Mouse (Mus musculus) intestine, embryonic 14.5 days (tissue): ENCODE data around the gene Mapk8ip2. TPM values are rescaled to one million over a fixed set of nuclear protein-coding genes. Genes with fewer than 3 reads are reported as not detected.

Experiments used
- ATAC-seq: fragments of 200-750 bp; cut with Nextera tagmentation; replicated peaks from 2 replicates; pipeline ENCODE4 v1.8.0; 2017; ENCODE audit warnings: low read depth, moderate number of reproducible peaks, moderate TSS enrichment, moderate library complexity; ENCODE audit not compliant: low FRiP score, low TSS enrichment
- DNase-seq: peaks from one replicate; pipeline ENCODE4 v3.0.0-alpha.2; 2018; ENCODE audit warnings: low spot score
- H3K27ac ChIP-seq: fragments of 300-500 bp; sonication (generic); 2 replicates; pipeline ENCODE4 v1.5.1; 2014; ENCODE audit warnings: low read depth, mild to moderate bottlenecking, control low read depth
- H3K27me3 ChIP-seq: fragments of 300-500 bp; sonication (generic); replicated peaks from 2 replicates; pipeline ENCODE4 v1.6.1; 2014; ENCODE audit warnings: low read length, control low read depth; ENCODE audit not compliant: control insufficient read depth, insufficient read depth
- H3K36me3 ChIP-seq: fragments of 300-500 bp; sonication (generic); 2 replicates; pipeline ENCODE4 v1.6.1; 2014; ENCODE audit warnings: low read length, control low read depth; ENCODE audit not compliant: control insufficient read depth, insufficient read depth
- H3K4me1 ChIP-seq: fragments of 300-500 bp; sonication (generic); replicated peaks from 2 replicates; pipeline ENCODE4 v1.6.1; 2014; ENCODE audit warnings: low read length, control low read depth, mixed read lengths; ENCODE audit not compliant: control insufficient read depth, insufficient read depth
- H3K4me2 ChIP-seq: fragments of 300-500 bp; sonication (generic); 2 replicates; pipeline ENCODE4 v1.6.1; 2014; ENCODE audit warnings: low read length
- H3K4me3 ChIP-seq: fragments of 300-500 bp; sonication (generic); 2 replicates; pipeline ENCODE4 v1.5.1; 2014; ENCODE audit warnings: low read depth, low read length, control low read depth, mixed read lengths
- H3K9ac ChIP-seq: fragments of 300-500 bp; sonication (generic); 2 replicates; pipeline ENCODE4 v1.6.1; 2014; ENCODE audit warnings: mild to moderate bottlenecking, low read length
- H3K9me3 ChIP-seq: fragments of 300-500 bp; sonication (generic); 2 replicates; pipeline ENCODE4 v1.6.1; 2016; ENCODE audit warnings: low read length, control low read depth; ENCODE audit not compliant: control insufficient read depth
- WGBS: fragments of 180-500 bp; shearing (Covaris S2); extraction: QIAGEN DNeasy Blood & Tissue Kit; methylation state at CpG from one replicate; pipeline ENCODE4 v1.1.7; 2014; 5-methylcytosine and 5-hydroxymethylcytosine counted together
- polyA plus RNA-seq: library from polyadenylated mRNA; unstranded; fragments of >200 nt; fragmentation: Nextera tagmentation; extraction: Ambion mirVana; gene quantifications from 2 replicates; pipeline ENCODE4 v1.2.1, GENCODE M21; 2014

Mapk8ip2 gene
- polyA plus RNA-seq, 1 experiment from 2014 or later = 5.1 TPM

DNA sequence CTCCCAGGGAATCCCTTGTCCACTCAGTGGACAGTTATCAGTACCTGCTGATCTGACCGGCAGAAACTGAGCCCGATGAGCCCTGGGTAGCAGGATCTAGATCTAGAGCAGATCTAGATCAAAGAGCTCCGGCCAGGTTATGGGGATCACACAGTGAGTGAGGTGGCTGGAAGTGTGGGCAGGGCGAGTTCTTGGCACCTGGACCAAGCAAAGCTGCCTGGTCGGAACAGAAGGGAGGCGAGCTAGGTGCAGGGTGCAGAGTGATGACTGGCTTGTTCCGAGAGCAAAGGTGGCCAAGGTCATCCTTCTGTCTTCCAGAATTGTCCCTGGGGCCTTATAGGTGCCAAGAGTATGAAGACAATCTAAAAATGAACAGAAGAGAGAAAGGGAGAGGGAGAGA is 6.1 kb downstream of the Mapk8ip2 start:
- Histone ChIP-seq H3K27ac (no peak overlapping the region), H3K9ac (no peak overlapping the region), H3K4me1 (no peaks in the 10 kb centered on the region), H3K9me3 (no peaks in the 10 kb centered on the region), H3K36me3 (no peaks in the 10 kb centered on the region), H3K4me3 (no peak overlapping the region), H3K27me3 (0 out of 2 replicates have a peak, but pooled peaks cover 2% of the 10 kb centered on the region), H3K4me2 (no peak overlapping the region)
- DNase-seq (no peak), ATAC-seq (no peak)
- 83% methylated on average over 7 of the region's 7 CpGs for WGBS

DNA sequence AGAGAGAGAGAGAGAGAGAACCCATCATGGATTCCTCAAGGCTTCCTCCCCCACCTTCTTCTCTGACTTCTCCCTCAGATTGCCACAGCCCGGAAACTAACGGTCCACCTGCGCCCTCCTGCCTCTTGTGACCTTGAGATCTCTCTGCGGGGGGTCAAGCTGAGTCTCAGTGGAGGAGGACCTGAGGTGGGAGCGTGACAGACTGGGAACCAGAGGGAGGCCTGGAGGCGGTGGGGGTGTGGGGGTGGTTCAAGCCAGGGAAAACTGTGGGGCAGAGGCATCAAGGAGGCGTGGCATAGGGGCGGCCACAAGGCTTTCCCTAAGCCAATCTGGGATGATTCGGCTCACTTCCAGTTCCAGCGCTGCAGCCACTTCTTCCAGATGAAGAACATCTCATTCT is 6.6 kb downstream of the Mapk8ip2 start:
- DNase-seq (no peak), ATAC-seq (no peak)
- Histone ChIP-seq H3K4me2 (no peak overlapping the region), H3K27ac (no peak overlapping the region), H3K9ac (no peak overlapping the region), H3K4me1 (no peaks in the 10 kb centered on the region), H3K27me3 (0 out of 2 replicates have a peak, but pooled peaks cover 2% of the 10 kb centered on the region), H3K9me3 (no peaks in the 10 kb centered on the region), H3K36me3 (no peaks in the 10 kb centered on the region), H3K4me3 (no peak overlapping the region)
- 70% methylated on average over 10 of the region's 10 CpGs for WGBS

DNA sequence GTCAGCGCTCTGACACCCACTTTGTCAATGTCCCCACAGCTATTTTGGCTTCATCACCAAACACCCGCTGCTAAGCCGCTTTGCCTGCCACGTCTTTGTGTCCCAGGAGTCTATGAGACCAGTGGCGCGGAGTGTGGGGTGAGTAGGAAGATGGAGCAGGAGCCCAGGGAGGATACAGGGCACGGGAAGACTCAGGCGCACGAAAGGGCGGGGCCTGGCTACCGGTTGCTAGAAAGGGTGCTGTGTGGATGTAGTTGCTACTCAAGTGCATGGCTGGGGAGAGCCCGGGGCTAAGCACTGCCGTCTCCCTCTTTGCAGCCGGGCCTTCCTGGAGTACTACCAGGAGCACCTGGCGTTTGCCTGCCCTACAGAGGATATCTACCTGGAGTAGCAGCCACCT is 7.6 kb downstream of the Mapk8ip2 start:
- Histone ChIP-seq H3K9ac (no peak overlapping the region), H3K27ac (no peak overlapping the region), H3K27me3 (0 out of 2 replicates have a peak, but pooled peaks cover 2% of the 10 kb centered on the region), H3K36me3 (no peaks in the 10 kb centered on the region), H3K4me1 (no peaks in the 10 kb centered on the region), H3K4me3 (no peak overlapping the region), H3K9me3 (no peaks in the 10 kb centered on the region), H3K4me2 (no peak overlapping the region)
- 73% methylated on average over 15 of the region's 15 CpGs for WGBS
- DNase-seq (no peak), ATAC-seq (no peak)

DNA sequence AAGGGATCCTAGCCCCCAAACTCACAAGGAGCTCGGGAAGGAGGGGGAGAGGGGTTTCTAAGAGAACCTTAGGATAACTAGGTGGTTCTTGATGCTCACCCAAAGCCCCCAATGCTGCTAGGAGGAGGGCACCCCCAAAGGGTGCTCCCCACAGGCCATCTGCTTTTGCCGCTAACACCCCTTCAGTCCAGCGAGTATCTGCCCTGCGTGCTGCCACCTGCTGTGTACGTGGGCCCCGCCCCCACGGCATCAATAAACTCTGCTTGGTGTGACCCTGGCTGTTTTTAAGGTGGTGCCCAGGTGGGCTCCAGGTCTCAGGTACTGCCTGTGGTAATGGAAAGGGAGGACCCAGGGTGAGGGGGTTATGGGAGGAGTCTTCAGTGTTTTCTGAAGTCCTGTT is 8.5 kb downstream of the Mapk8ip2 start:
- Histone ChIP-seq H3K27ac (no peak overlapping the region), H3K4me2 (no peak overlapping the region), H3K9me3 (no peaks in the 10 kb centered on the region), H3K27me3 (0 out of 2 replicates have a peak, but pooled peaks cover 2% of the 10 kb centered on the region), H3K4me1 (no peaks in the 10 kb centered on the region), H3K36me3 (no peaks in the 10 kb centered on the region), H3K4me3 (no peak overlapping the region), H3K9ac (no peak overlapping the region)
- 73% methylated on average over 7 of the region's 7 CpGs for WGBS
- ATAC-seq = no peak
- DNase-seq = no peak

DNA sequence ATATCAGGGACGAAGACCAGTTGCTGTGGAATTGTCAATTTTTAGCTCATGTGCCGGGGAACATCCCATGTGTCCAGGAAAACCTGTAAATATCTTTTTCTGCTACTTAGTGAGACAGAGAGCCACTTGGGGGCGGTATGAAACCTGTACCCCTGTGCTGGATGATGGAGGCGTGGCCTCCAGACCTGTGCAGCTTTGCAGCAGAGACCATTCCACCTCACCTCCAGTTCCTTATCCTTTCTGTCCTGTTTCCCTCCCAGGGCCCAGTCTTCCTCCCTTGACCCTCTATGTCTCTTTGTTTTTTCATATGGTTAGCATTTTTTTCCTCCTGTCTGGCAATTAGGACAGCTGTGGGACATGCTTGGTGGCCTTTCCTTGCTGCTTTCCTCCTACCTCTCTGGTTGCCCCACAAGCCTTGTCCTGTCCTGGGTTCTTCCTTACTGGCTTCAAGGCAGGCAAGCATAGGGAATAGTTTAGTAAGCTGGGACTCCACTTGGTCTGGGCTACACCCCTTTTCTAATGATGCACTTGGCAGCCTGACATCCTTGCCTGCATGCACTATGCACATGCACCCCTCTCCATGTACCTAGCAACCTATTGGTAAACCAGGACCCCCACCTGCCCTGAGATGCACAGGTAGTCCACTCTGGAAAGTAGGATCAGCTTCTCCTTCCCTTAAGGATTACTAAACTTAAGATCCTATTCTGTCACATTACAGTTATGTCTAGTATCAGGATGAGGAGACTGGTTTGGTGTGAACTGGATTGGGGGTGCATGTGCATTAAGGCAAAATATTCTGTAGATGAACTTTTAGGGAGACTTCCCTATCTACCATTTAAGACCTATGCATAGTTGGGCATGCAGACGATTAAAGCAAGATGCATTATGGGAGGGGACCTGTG is 9.9 kb downstream of the Mapk8ip2 start:
- H3K4me3 ChIP-seq = no peak overlapping the region
- no peak for ATAC-seq
- no peak overlapping the region for H3K9ac ChIP-seq
- 60% methylated on average over 5 of the region's 5 CpGs for WGBS
- no peak overlapping the region for H3K4me2 ChIP-seq
- DNase-seq = no peak
- H3K36me3 ChIP-seq = no peaks in the 10 kb centered on the region
- no peaks in the 10 kb centered on the region for H3K4me1 ChIP-seq
- H3K27me3 ChIP-seq = 0 out of 2 replicates have a peak, but pooled peaks cover 2% of the 10 kb centered on the region
- no peaks in the 10 kb centered on the region for H3K9me3 ChIP-seq
- H3K27ac ChIP-seq = no peak overlapping the region

DNA sequence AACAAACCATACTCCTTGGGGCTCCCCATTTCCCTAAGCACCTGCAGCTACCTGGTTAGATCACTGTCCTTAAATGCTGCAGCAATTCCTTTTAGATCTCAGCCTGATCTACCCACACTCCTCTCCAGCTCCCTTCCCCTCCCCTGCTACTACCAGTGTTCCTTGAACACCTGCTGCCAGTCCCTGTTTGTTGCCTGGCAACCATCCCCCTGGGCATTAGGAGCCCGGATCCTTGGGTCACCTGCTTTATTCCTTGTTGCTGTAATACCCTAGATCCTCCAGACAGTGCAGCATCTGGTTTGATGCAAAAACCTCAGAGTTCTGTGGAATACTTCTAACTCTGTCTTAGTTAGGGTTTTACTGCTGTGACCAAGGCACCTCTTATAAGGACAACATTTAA is 11.3 kb downstream of the Mapk8ip2 start:
- 24% methylated on average over 1 of the region's 1 CpGs for WGBS
- no peak for DNase-seq

DNA sequence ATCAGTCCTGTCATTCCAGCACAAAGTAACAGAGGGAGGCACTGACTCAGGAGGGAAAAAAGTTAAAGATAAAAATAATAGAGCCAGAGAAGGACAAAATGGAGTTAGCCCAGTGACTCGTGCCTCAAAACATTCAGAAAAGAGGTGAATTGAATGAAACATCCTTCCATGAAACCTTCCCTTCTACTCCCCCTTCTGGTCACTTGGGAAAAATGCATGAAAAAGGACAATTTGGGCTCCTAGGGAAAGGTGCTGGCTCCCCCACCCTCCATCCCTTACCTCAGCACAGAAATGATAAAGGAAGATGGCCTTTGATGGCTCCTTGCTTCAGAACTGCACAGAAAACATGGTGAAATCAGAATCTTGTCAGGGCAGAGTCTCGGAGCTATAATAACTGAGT is 14.9 kb downstream of the Mapk8ip2 start:
- no peaks in the 10 kb centered on the region for H3K9me3 ChIP-seq
- no peak overlapping the region for H3K4me2 ChIP-seq
- ATAC-seq (no peak), DNase-seq (no peak)
- no peaks in the 10 kb centered on the region for H3K36me3 ChIP-seq
- no peak overlapping the region for H3K4me3 ChIP-seq
- H3K4me1 ChIP-seq = no peaks in the 10 kb centered on the region
- H3K27ac ChIP-seq = no peak overlapping the region
- no peak overlapping the region for H3K9ac ChIP-seq
- 28% methylated on average over 2 of the region's 2 CpGs for WGBS
- no peaks in the 10 kb centered on the region for H3K27me3 ChIP-seq

More for the DNA sequence above, 11.3 kb downstream of the Mapk8ip2 start:
- no peaks in the 10 kb centered on the region for H3K4me1 ChIP-seq
- H3K9me3 ChIP-seq = no peaks in the 10 kb centered on the region
- no peak overlapping the region for H3K27ac ChIP-seq
- no peaks in the 10 kb centered on the region for H3K36me3 ChIP-seq
- no peak overlapping the region for H3K9ac ChIP-seq
- no peak for ATAC-seq
- no peak overlapping the region for H3K4me3 ChIP-seq
- H3K4me2 ChIP-seq = no peak overlapping the region
- 0 out of 2 replicates have a peak, but pooled peaks cover 2% of the 10 kb centered on the region for H3K27me3 ChIP-seq

DNA sequence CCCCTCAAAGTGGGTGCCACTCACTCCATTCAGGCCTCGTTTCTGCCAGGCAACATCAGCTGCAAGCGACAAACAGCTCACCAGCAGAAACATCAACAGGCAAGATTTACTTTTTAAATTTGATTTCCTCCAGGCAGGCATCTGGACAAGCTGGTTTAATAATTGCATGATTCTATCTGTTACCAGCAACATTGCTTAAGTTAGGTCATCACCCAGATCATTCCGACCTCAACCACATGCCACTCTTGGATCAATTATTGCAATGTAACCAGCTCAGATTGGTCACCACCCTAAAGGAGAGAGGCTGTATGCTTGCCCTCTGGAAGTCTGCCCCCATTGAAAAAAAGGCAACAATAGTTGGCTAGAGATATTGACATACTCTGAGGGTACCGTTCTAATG is 17.8 kb downstream of the Mapk8ip2 start:
- Histone ChIP-seq H3K27me3 (no peaks in the 10 kb centered on the region), H3K4me1 (0 out of 2 replicates have a peak, but pooled peaks cover 4% of the 10 kb centered on the region), H3K4me2 (no peak overlapping the region), H3K4me3 (no peak overlapping the region), H3K9ac (no peak overlapping the region), H3K27ac (no peak overlapping the region), H3K9me3 (no peaks in the 10 kb centered on the region), H3K36me3 (no peaks in the 10 kb centered on the region)
- ATAC-seq = no peak
- WGBS = 77% methylated on average over 4 of the region's 4 CpGs
- DNase-seq = no peak

DNA sequence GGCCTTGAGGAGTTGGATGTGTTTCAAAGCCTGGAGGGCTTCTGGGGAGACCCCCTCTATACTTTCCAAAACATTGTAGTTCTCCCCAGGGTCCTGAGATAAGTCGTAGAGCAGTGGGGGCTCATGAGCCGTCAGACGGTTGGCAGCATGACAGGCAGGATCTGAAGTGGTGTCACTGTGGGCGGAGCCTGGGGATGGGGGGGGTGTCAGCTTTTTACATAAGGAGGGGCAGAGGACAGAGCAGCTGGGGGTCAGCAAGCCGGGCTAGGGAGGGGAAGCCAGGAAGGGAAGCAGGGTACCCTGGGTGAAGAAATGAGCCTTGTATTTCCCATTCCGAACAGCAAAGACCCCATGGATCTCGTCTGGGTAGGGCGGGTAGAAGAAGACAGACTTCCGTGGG is 19.7 kb downstream of the Mapk8ip2 start:
- H3K27ac ChIP-seq = no peak overlapping the region
- H3K4me3 ChIP-seq = no peak overlapping the region
- H3K4me1 ChIP-seq = 0 out of 2 replicates have a peak, but pooled peaks cover 4% of the 10 kb centered on the region
- no peak overlapping the region for H3K9ac ChIP-seq
- no peaks in the 10 kb centered on the region for H3K36me3 ChIP-seq
- no peak overlapping the region for H3K4me2 ChIP-seq
- no peaks in the 10 kb centered on the region for H3K9me3 ChIP-seq
- 88% methylated on average over 9 of the region's 9 CpGs for WGBS
- ATAC-seq = no peak
- H3K27me3 ChIP-seq = no peaks in the 10 kb centered on the region
- DNase-seq = no peak
